Mouse (Mus musculus) thymus, adult 2 months (tissue): ENCODE results near the gene Pafah2.

Source experiments
- CTCF ChIP-seq: fragments of 200-500 bp; IDR thresholded peaks from 2 replicates; pipeline ENCODE4 v1.5.1; 2012; ENCODE audit warnings: mild to moderate bottlenecking, control low read depth, low read length, moderate library complexity, borderline replicate concordance; ENCODE audit not compliant: control insufficient read depth, poor library complexity, insufficient read depth; ENCODE audit errors: extremely low read depth
- POLR2A ChIP-seq: fragments of 200-500 bp; IDR thresholded peaks from 2 replicates; pipeline ENCODE4 v1.6.1; 2012; ENCODE audit warnings: mild to moderate bottlenecking, low read length, control low read depth, moderate library complexity; ENCODE audit not compliant: control insufficient read depth, poor library complexity, insufficient read depth; ENCODE audit errors: extremely low read depth

- no peak for TF ChIP-seq POLR2A
- TF ChIP-seq CTCF = no peak
These were observed 77.6 kb downstream of the Pafah2 start for GRCm38 (mm10) chr4:134473764-134474163.
